Mouse (Mus musculus) cerebellum, postnatal 10 days (tissue): ENCODE measurements around the gene A630073D07Rik.
"Not testable (repeated sequence)": the region's sequence is repeated elsewhere in the genome, so short reads cannot be mapped to it uniquely, and the experiment has no call there.

Experiments used
- DNase-seq, 2 experiments: peaks; one replicate each; pipeline ENCODE4 v3.0.0; 2021; ENCODE audit warnings: mixed read lengths in 2 of 2

Gene A630073D07Rik

GRCm38 (mm10) chr6:132651426-132651825, at the start of gene A630073D07Rik:
Gene A630073D07Rik, minus strand, starts transcription at chr6:132651526.
- no peak for DNase-seq

GRCm38 (mm10) chr6:132700907-132701306, 49.6 kb upstream of the A630073D07Rik start, which contains the start of gene Tas2r121:
Gene Tas2r121, minus strand, starts transcription at chr6:132701007.
- DNase-seq = no peak

- not testable (repeated sequence) for DNase-seq
Observed at GRCm38 (mm10) chr6:132691596-132691995, 40.3 kb upstream of the A630073D07Rik start.

- DNase-seq = no peak
Observed at GRCm38 (mm10) chr6:132656653-132657052, 5.3 kb upstream of the A630073D07Rik start, which contains the start of gene Tas2r120. Gene Tas2r120, plus strand, starts transcription at chr6:132656953.

GRCm38 (mm10) chr6:132649399-132649798, 1.9 kb downstream of the A630073D07Rik start:
- DNase-seq = peak; percentile 0 to 14

- not testable (repeated sequence) for DNase-seq
Observed at GRCm38 (mm10) chr6:132595613-132596012, 55.7 kb downstream of the A630073D07Rik start, which contains the start of gene Prp2. Gene Prp2, plus strand, starts transcription at chr6:132595913.
